Mouse (Mus musculus) kidney, postnatal 10 days (tissue): ENCODE measurements around the gene Dlg4.
"Not testable (repeated sequence)": the region's sequence is repeated elsewhere in the genome, so short reads cannot be mapped to it uniquely, and the experiment has no call there.

Source experiments
- DNase-seq: peaks from one replicate; pipeline ENCODE4 v3.0.0; 2021; ENCODE audit warnings: mixed read lengths

Dlg4 gene

GRCm38 (mm10) chr11:70055618-70056214 lies 39.0 kb downstream of the Dlg4 start:
- peak; percentile 85 for DNase-seq

GRCm38 (mm10) chr11:70057805-70058204 lies 41.1 kb downstream of the Dlg4 start:
- DNase-seq = peak; percentile 43

- no peak for DNase-seq
Measured at GRCm38 (mm10) chr11:70059930-70060329, 43.2 kb downstream of the Dlg4 start.

- DNase-seq = no peak
Measured at GRCm38 (mm10) chr11:70063053-70063452, 46.3 kb downstream of the Dlg4 start.

- no peak for DNase-seq
Measured at GRCm38 (mm10) chr11:70066701-70067100, 50.0 kb downstream of the Dlg4 start.

GRCm38 (mm10) chr11:70068245-70068644 lies 51.5 kb downstream of the Dlg4 start:
- DNase-seq = no peak

GRCm38 (mm10) chr11:70070057-70070456 lies 53.3 kb downstream of the Dlg4 start:
- DNase-seq = no peak

- not testable (repeated sequence) for DNase-seq
Measured at GRCm38 (mm10) chr11:70070603-70071002, 53.9 kb downstream of the Dlg4 start.

GRCm38 (mm10) chr11:70074379-70075071 lies 57.8 kb downstream of the Dlg4 start:
- peak; percentile 92 for DNase-seq

GRCm38 (mm10) chr11:70075581-70075980 lies 58.8 kb downstream of the Dlg4 start:
- DNase-seq = no peak

- no peak for DNase-seq
Measured at GRCm38 (mm10) chr11:70077441-70077840, 60.7 kb downstream of the Dlg4 start.

GRCm38 (mm10) chr11:70079175-70079574 lies 62.4 kb downstream of the Dlg4 start:
- no peak for DNase-seq

GRCm38 (mm10) chr11:70079928-70080327 lies 63.2 kb downstream of the Dlg4 start:
- peak; percentile 51 for DNase-seq

- no peak for DNase-seq
Measured at GRCm38 (mm10) chr11:70080803-70081590, 64.3 kb downstream of the Dlg4 start.

- no peak for DNase-seq
Measured at GRCm38 (mm10) chr11:70084563-70084962, 67.8 kb downstream of the Dlg4 start.

- peak; percentile 40 for DNase-seq
Measured at GRCm38 (mm10) chr11:70091986-70092783, 75.4 kb downstream of the Dlg4 start, which contains the start of gene Asgr2. TSS of gene Asgr2 (plus strand) at chr11:70092644.
